Mouse (Mus musculus) liver, postnatal 0 days (tissue): ENCODE measurements around the gene Mbtd1.

ENCODE experiments used
- CTCF ChIP-seq: sonication (generic); IDR thresholded peaks from 2 replicates; pipeline ENCODE4 v1.5.1; 2016; ENCODE audit warnings: antibody characterized with exemption, low read depth
- EP300 ChIP-seq: IDR thresholded peaks from 2 replicates; pipeline ENCODE4 v1.6.1; 2016; ENCODE audit warnings: antibody characterized with exemption, low read depth, mild to moderate bottlenecking

GRCm38 (mm10) chr11:93956159-93956558, 70.5 kb downstream of the Mbtd1 start, which contains the start of gene Nme2:
- TF ChIP-seq EP300, result no peak
- TF ChIP-seq CTCF, result no peak
